Mouse (Mus musculus) ZHBTc4 (cell line): Measurements from ENCODE around the gene Zfp60.

Source experiments
- DNase-seq: peaks from one replicate; pipeline ENCODE4 v3.0.0-alpha.2; 2011; ENCODE audit warnings: low read depth, low spot score

The Zfp60 gene

GRCm38 (mm10) chr7:27731281-27731883 is at the start of gene Zfp60:
Gene Zfp60 (plus strand): TSS chr7:27731389.
- DNase-seq: peak; percentile 96

GRCm38 (mm10) chr7:27683218-27683617 is 48.0 kb upstream of the Zfp60 start:
- no peak for DNase-seq

- no peak for DNase-seq
These were observed 46.0 kb upstream of the Zfp60 start for GRCm38 (mm10) chr7:27685220-27685619.

GRCm38 (mm10) chr7:27685681-27686080 is 45.5 kb upstream of the Zfp60 start:
- DNase-seq: peak; percentile 53

GRCm38 (mm10) chr7:27687043-27687442 is 44.1 kb upstream of the Zfp60 start:
- DNase-seq: no peak

GRCm38 (mm10) chr7:27687836-27688235 is 43.4 kb upstream of the Zfp60 start:
- no peak for DNase-seq

- DNase-seq: no peak
These were observed 42.9 kb upstream of the Zfp60 start for GRCm38 (mm10) chr7:27688246-27688788.

GRCm38 (mm10) chr7:27688815-27689612 is 42.2 kb upstream of the Zfp60 start, which contains the start of gene Zfp607b:
Gene Zfp607b (plus strand): TSS chr7:27689340.
- DNase-seq: peak; percentile 97

GRCm38 (mm10) chr7:27691076-27691475 is 40.1 kb upstream of the Zfp60 start:
- DNase-seq: peak; percentile 86

- peak; percentile 85 for DNase-seq
These were observed 34.5 kb upstream of the Zfp60 start for GRCm38 (mm10) chr7:27696711-27697110.

- DNase-seq: no peak
These were observed 20.8 kb upstream of the Zfp60 start for GRCm38 (mm10) chr7:27710402-27710801.

GRCm38 (mm10) chr7:27721951-27722350 is 9.2 kb upstream of the Zfp60 start:
- no peak for DNase-seq

GRCm38 (mm10) chr7:27725566-27726538 is 5.3 kb upstream of the Zfp60 start:
- DNase-seq: peak; percentile 80

GRCm38 (mm10) chr7:27727471-27727870 is 3.7 kb upstream of the Zfp60 start:
- no peak for DNase-seq

- DNase-seq: no peak
These were observed 757 bp downstream of the Zfp60 start for GRCm38 (mm10) chr7:27731946-27732345.

GRCm38 (mm10) chr7:27732508-27732907 is 1.3 kb downstream of the Zfp60 start:
- DNase-seq: no peak

- DNase-seq: peak; percentile 75
These were observed 4.3 kb downstream of the Zfp60 start for GRCm38 (mm10) chr7:27735457-27735856.

- peak; percentile 72 for DNase-seq
These were observed 25.3 kb downstream of the Zfp60 start for GRCm38 (mm10) chr7:27756351-27757047.

- DNase-seq: peak; percentile 58
These were observed 25.8 kb downstream of the Zfp60 start for GRCm38 (mm10) chr7:27757048-27757375.

GRCm38 (mm10) chr7:27765176-27765886 is 34.1 kb downstream of the Zfp60 start:
- peak; percentile 64 for DNase-seq
